Mouse (Mus musculus) embryonic stem cell, embryonic (primary cell): Measurements from ENCODE around the gene Gm5868.

Experiments
- CTCF ChIA-PET, 4 experiments: fragments of 300-600 bp in 2 of 4; fragments of 350-600 bp in 2 of 4; sonication (Branson Sonifier 250); formaldehyde crosslinking; loops; one replicate each; lab custom pipeline; 2022; ENCODE audit warnings: inconsistent platforms in 2 of 4; lab: Charles Lee
- POLR2A ChIA-PET, 4 experiments: fragments of 300-600 bp in 2 of 4; fragments of 350-600 bp in 2 of 4; sonication (Branson Sonifier 250); formaldehyde crosslinking; loops; one replicate each; lab custom pipeline; 2022; ENCODE audit warnings: antibody characterized with exemption in 4 of 4, inconsistent platforms in 1 of 4; lab: Charles Lee

The Gm5868 gene

DNA sequence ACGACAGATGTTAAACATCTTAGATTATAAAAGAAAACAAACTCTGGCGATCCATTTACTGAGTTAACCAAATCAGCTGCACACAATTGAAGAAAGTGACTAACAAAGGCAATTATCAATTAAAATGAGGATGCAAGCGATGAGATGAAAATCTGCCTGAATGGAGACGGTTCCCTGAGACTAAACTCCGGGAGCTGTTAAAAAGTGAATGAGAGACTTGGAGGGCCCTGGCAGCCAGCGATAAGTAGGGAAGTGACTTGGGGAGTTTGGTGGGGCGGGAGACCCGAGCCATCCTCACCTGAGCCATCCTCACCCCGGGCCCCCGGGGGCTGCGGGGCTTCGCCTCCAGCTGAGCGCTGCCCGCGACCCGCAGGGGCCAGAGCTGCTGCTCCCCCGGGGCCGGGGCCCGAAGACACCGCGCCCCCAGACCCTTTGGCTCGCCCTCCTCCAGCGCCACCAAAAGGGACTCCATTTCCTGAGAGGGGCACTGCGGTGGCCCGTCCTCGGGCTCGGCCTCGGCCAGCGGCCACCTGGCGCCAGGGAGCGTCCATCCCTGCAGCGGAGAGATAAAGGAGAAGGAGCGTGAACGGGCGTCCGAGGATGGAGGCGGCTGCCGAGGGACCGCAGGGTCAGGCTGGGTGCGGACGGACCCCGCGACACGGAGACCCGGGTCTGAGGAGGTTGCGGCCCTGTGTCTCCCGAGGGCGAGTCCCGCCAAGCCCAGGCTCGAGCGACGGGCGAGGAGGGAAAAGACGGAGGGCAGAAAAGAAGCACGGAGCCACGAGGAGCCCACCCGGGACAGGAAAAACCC is 28.4 kb downstream of the Gm5868 start:
- CTCF ChIA-PET = interaction anchor here (0.5 to 1.0 kb wide), 12 partner anchors 29 to 1638 kb away, joined by 3 to 9 read pairs (median 3); partner anchors contain the start of gene Tec (in 1 of the 4)

DNA sequence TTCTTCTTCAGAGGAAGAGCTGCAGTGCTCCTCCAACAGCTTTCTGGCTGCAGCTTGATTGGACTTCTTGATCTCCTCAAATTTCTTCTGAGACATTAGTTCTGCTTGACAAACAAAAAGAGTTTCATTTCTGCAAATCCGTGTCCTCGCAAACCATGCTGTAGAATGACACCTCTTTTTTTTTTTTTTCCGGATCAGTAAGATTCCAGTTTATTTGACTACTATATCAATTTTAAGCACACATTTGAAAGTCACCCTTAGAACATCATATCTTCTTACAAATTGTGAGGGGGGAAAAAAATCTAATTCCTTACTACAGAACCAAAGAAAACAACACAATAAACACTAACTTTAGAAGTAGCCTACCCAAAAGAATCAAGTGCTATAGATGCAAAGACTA is 31.1 kb downstream of the Gm5868 start:
- ChIA-PET POLR2A (no interaction called here), CTCF (interaction anchor here in 1 of 4 experiments (0.7 kb wide), 1 partner anchor 1831 kb away, joined by 3 read pairs; no protein-coding TSS in a partner anchor)

More for the DNA sequence above, 28.4 kb downstream of the Gm5868 start:
- POLR2A ChIA-PET = interaction anchor here (0.5 to 3.4 kb wide), 47 partner anchors 8 to 1961 kb away, joined by 3 to 15 read pairs (median 3); partner anchors contain the start of genes Commd8 (in 1 of the 4), Corin (in 1 of the 4), Ociad1 (in 1 of the 4) and Slain2 (in 1 of the 4)

DNA sequence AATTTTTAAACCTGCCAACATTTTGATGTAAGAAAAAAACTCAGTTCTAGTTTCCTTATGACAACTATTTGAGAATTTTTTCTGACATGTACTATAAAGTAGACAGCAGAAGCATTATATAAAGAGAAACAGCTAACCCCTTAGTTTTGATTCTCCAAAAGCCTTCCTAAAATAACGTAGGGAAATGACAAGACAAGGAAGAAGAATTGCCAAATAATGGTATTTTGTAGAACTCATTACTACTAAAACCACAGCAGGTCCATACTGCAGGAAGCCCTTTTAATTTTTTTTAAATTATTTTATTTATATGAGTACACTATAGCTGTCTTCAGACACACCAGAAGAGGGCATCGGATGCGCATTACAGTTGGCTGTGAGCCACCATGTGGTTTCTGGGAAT is 36.1 kb downstream of the Gm5868 start:
- ChIA-PET POLR2A (interaction anchor here (0.6 to 1.0 kb wide), 4 partner anchors 8 to 9 kb away, joined by 3 to 8 read pairs (median 3); partner anchors contain the start of gene Nfxl1 (in 3 of the 4)), CTCF (no interaction called here)
